Mouse (Mus musculus): ENCODE measurements around the gene Qtrt2.

The Qtrt2 gene

GRCm38 (mm10) chr16:43926341-43926859 lies at the start of gene Qtrt2:
TSS of gene Qtrt2 (minus strand) at chr16:43926809.
- no peak for DNase-seq (ENCODE audit: low spot score in 2 of 2)

- DNase-seq (ENCODE audit: low spot score in 2 of 2): no peak
Measured at GRCm38 (mm10) chr16:43973606-43974220, 47.1 kb upstream of the Qtrt2 start.

GRCm38 (mm10) chr16:43973147-43973546 lies 46.5 kb upstream of the Qtrt2 start:
- no peak for DNase-seq (ENCODE audit: low spot score in 2 of 2)

GRCm38 (mm10) chr16:43972391-43972790 lies 45.8 kb upstream of the Qtrt2 start:
- no peak for DNase-seq (ENCODE audit: low spot score in 2 of 2)

GRCm38 (mm10) chr16:43971741-43972140 lies 45.1 kb upstream of the Qtrt2 start:
- DNase-seq (ENCODE audit: low spot score in 2 of 2): no peak

- DNase-seq (ENCODE audit: low spot score in 2 of 2): no peak
Measured at GRCm38 (mm10) chr16:43971189-43971588, 44.6 kb upstream of the Qtrt2 start.

- DNase-seq (ENCODE audit: low spot score in 2 of 2): no peak
Measured at GRCm38 (mm10) chr16:43970426-43970825, 43.8 kb upstream of the Qtrt2 start.

- DNase-seq (ENCODE audit: low spot score in 2 of 2): no peak
Measured at GRCm38 (mm10) chr16:43965781-43966389, 39.3 kb upstream of the Qtrt2 start.

- DNase-seq (ENCODE audit: low spot score in 2 of 2): no peak
Measured at GRCm38 (mm10) chr16:43963780-43964179, 37.2 kb upstream of the Qtrt2 start.

GRCm38 (mm10) chr16:43963291-43963690 lies 36.7 kb upstream of the Qtrt2 start:
- no peak for DNase-seq (ENCODE audit: low spot score in 2 of 2)

GRCm38 (mm10) chr16:43958038-43958437 lies 31.4 kb upstream of the Qtrt2 start:
- DNase-seq (ENCODE audit: low spot score in 2 of 2): no peak

- no peak for DNase-seq (ENCODE audit: low spot score in 2 of 2)
Measured at GRCm38 (mm10) chr16:43954913-43955312, 28.3 kb upstream of the Qtrt2 start.

- DNase-seq (ENCODE audit: low spot score in 2 of 2): no peak
Measured at GRCm38 (mm10) chr16:43951591-43951990, 25.0 kb upstream of the Qtrt2 start.

GRCm38 (mm10) chr16:43945869-43946268 lies 19.3 kb upstream of the Qtrt2 start:
- no peak for DNase-seq (ENCODE audit: low spot score in 2 of 2)

GRCm38 (mm10) chr16:43945351-43945750 lies 18.7 kb upstream of the Qtrt2 start:
- DNase-seq (ENCODE audit: low spot score in 2 of 2): no peak

- DNase-seq (ENCODE audit: low spot score in 2 of 2): no peak
Measured at GRCm38 (mm10) chr16:43940846-43941245, 14.2 kb upstream of the Qtrt2 start.

- DNase-seq (ENCODE audit: low spot score in 2 of 2): no peak
Measured at GRCm38 (mm10) chr16:43935892-43936291, 9.3 kb upstream of the Qtrt2 start.

- DNase-seq (ENCODE audit: low spot score in 2 of 2): no peak
Measured at GRCm38 (mm10) chr16:43935367-43935766, 8.8 kb upstream of the Qtrt2 start.

- no peak for DNase-seq (ENCODE audit: low spot score in 2 of 2)
Measured at GRCm38 (mm10) chr16:43934856-43935255, 8.2 kb upstream of the Qtrt2 start.

GRCm38 (mm10) chr16:43933041-43933440 lies 6.4 kb upstream of the Qtrt2 start:
- no peak for DNase-seq (ENCODE audit: low spot score in 2 of 2)

- no peak for DNase-seq (ENCODE audit: low spot score in 2 of 2)
Measured at GRCm38 (mm10) chr16:43932319-43932718, 5.7 kb upstream of the Qtrt2 start.

- DNase-seq (ENCODE audit: low spot score in 2 of 2): no peak
Measured at GRCm38 (mm10) chr16:43931502-43931901, 4.9 kb upstream of the Qtrt2 start.

GRCm38 (mm10) chr16:43930577-43930976 lies 4.0 kb upstream of the Qtrt2 start:
- no peak for DNase-seq (ENCODE audit: low spot score in 2 of 2)

All from urinary bladder, adult 18-20 months (tissue).